Mouse (Mus musculus) forebrain, embryonic 15.5 days (tissue): ENCODE measurements around the gene Hdgfl3. TPM values are rescaled to one million over a fixed set of nuclear protein-coding genes. Genes with fewer than 3 reads are reported as not detected.
A peak's percentile ranks its signal among the peaks of the same experiment; 100 is the strongest.

Experiments used
- ATAC-seq: fragments of 200-750 bp; cut with Nextera tagmentation; replicated peaks from 2 replicates; pipeline ENCODE4 v1.8.0; 2017; ENCODE audit warnings: mild to moderate bottlenecking, moderate TSS enrichment, moderate library complexity
- H3K27ac ChIP-seq: fragments of 300-500 bp; sonication (generic); replicated peaks from 2 replicates; pipeline ENCODE4 v1.5.1; 2015; ENCODE audit warnings: mild to moderate bottlenecking, inconsistent platforms
- H3K27me3 ChIP-seq: fragments of 300-500 bp; sonication (generic); 2 replicates; pipeline ENCODE4 v1.6.1; 2015; ENCODE audit warnings: inconsistent platforms
- H3K36me3 ChIP-seq: fragments of 300-500 bp; sonication (generic); 2 replicates; pipeline ENCODE4 v1.6.1; 2015; ENCODE audit warnings: mild to moderate bottlenecking, inconsistent platforms
- H3K4me1 ChIP-seq: fragments of 300-500 bp; sonication (generic); 2 replicates; pipeline ENCODE4 v1.6.1; 2015; ENCODE audit warnings: inconsistent platforms
- H3K4me2 ChIP-seq: fragments of 300-500 bp; sonication (generic); replicated peaks from 2 replicates; pipeline ENCODE4 v1.6.1; 2015; ENCODE audit warnings: mild to moderate bottlenecking, inconsistent platforms
- H3K4me3 ChIP-seq: fragments of 300-500 bp; sonication (generic); 2 replicates; pipeline ENCODE4 v1.5.1; 2015; ENCODE audit warnings: mild to moderate bottlenecking, inconsistent platforms
- H3K9ac ChIP-seq: fragments of 300-500 bp; sonication (generic); replicated peaks from 2 replicates; pipeline ENCODE4 v1.6.1; 2015; ENCODE audit warnings: mild to moderate bottlenecking, inconsistent platforms
- H3K9me3 ChIP-seq: fragments of 300-500 bp; sonication (generic); 2 replicates; pipeline ENCODE4 v1.6.1; 2016; ENCODE audit warnings: inconsistent platforms
- WGBS: fragments of 180-500 bp; shearing (Covaris S2); methylation state at CpG from one replicate; pipeline ENCODE4 v1.1.7; 2015; ENCODE audit warnings: mixed read lengths; 5-methylcytosine and 5-hydroxymethylcytosine counted together
- polyA plus RNA-seq: library from polyadenylated mRNA; unstranded; fragments of >200 nt; fragmentation: Nextera tagmentation; extraction: Ambion mirVana; gene quantifications from 2 replicates; pipeline ENCODE4 v1.2.1, GENCODE M21; 2015

Hdgfl3 gene
- polyA plus RNA-seq, 1 experiment from 2014 or later, result 60.7 TPM

DNA sequence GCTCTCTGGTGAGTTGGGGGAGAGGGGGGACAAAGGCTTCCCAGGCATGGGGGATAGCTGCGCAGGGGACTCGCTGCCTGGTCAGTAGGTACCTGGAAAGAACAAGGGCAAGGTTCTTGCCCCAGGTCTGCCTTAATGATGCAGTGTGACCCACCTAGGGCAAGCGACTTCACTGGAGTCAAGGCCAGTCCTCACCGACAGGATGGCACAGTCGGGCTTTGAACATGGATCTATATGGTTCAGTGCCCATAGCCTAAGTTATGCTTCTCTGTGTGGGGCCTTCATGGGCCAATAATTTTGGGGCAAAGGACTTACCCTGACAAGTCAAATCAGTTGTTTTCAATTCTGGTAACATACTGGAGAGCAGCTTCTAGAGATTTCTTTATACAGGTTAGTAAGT, 533 bp upstream of the Hdgfl3 start:
- Histone ChIP-seq H3K27me3 (no peaks in the 10 kb centered on the region), H3K4me2 (peak overlapping the region; percentile 70), H3K27ac (peak overlapping the region; percentile 99), H3K9me3 (no peaks in the 10 kb centered on the region), H3K9ac (peak overlapping the region; percentile 87), H3K4me1 (peaks cover 26% of the 10 kb centered on the region), H3K4me3 (peak overlapping the region; percentile 63), H3K36me3 (no peaks in the 10 kb centered on the region)
- 1% methylated on average over 5 of the region's 5 CpGs for WGBS
- ATAC-seq, result no peak

DNA sequence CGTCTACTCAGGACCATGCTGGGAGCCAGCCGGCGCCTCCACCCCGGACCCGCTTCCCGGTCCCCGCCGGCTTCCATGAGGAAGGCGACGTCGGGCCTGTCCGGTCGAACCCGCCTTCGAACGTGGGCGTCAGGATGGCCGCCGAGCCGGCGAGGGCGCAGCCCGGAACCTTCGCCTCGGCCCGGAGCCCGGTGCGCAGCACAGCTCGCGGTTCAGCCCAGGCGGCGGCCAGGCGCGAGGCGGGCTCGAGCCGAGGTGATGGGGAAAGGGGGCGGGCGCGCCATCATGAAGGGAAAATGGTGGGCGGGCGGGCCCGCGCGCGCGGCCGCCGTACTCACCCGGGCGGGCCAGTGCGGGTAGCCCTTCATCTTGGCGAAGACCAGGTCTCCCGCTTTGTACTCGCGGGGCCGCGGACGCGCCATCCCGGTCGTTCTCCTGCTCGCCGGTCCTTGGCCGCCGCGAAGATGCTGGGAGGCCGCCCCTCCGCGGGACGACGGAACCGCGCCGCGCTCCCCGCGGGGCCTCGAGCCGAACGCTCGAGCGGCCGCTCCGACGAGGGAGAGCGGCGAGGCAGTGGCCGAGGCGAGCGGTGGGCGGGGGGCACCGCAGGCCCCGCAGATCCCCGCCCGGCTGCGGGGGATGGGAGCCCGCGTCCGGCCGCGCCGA, 539 bp downstream of the Hdgfl3 start:
- Histone ChIP-seq H3K27me3 (no peaks in the 10 kb centered on the region), H3K9me3 (no peaks in the 10 kb centered on the region), H3K27ac (peak overlapping the region; percentile 99), H3K9ac (peak overlapping the region; percentile 87), H3K4me2 (peak overlapping the region; percentile 70), H3K36me3 (no peaks in the 10 kb centered on the region), H3K4me1 (peaks cover 37% of the 10 kb centered on the region), H3K4me3 (peak overlapping the region; percentile 63)
- ATAC-seq, result peak; percentile 83
- under 1% methylated on average over 85 of the region's 103 CpGs for WGBS

DNA sequence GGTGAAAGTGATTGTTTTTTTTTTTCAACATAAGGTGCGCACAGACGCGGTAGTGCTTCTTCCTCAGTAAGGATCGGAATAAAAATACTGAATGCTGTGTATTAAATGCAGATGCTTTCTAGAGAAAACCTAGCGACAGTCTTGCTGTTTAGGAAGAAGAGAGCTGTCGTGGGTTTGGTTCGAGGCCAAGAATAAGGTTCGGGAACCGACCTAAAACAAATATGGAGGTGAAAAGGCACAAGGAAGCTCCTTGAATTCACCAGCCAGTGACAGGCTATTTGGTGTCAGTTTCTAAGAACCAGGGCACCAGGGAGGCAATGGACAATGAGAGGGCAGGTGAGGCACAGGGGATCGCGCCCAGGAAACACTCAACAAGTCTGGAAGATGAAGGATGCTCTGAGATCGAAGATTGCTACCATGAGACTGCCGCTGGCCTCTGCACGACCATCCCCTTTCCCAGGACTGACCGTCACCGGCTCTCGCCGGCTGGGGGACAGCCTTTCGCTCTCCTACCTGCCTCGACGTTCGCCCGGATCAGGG, 1.1 kb downstream of the Hdgfl3 start:
- Histone ChIP-seq H3K4me3 (peak overlapping the region; percentile 63), H3K36me3 (no peaks in the 10 kb centered on the region), H3K9me3 (no peaks in the 10 kb centered on the region), H3K9ac (peak overlapping the region; percentile 87), H3K27me3 (no peaks in the 10 kb centered on the region), H3K4me1 (peaks cover 41% of the 10 kb centered on the region), H3K4me2 (peak overlapping the region; percentile 70), H3K27ac (peak overlapping the region; percentile 99)
- no peak for ATAC-seq
- WGBS, result 2% methylated on average over 23 of the region's 23 CpGs

DNA sequence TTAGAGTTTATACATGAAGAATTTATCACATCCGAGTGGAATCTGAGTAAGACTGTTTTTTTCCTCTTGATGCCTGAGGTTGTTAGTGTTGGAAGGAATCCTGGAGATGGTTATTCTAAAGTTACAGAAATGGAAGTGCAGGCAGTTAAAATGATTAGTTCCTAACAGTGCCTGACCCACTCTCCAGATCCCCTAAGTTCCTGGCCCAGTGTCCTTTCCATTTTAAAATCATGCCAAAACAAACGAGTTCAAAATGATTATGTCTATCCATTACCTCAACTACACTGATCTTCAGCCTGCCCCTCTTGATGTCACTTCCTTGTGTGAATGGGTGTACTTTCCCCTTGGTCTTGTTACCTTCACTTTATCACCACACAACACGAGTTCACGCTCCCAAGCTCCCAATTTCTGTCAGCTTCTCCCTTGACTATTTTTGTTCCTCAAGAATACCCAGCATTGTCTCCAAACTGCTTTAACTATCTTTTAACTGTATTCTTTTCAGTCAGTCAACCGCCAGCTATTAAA, 1.7 kb downstream of the Hdgfl3 start:
- Histone ChIP-seq H3K27me3 (no peaks in the 10 kb centered on the region), H3K4me2 (peak overlapping the region; percentile 70), H3K27ac (peak overlapping the region; percentile 99; the same call in 1 of the 2 replicates), H3K4me1 (peaks cover 45% of the 10 kb centered on the region), H3K36me3 (no peaks in the 10 kb centered on the region), H3K4me3 (peak overlapping the region; percentile 63), H3K9me3 (no peaks in the 10 kb centered on the region), H3K9ac (peak overlapping the region; percentile 87)
- ATAC-seq, result no peak
- WGBS, result 23% methylated on average over 5 of the region's 5 CpGs

DNA sequence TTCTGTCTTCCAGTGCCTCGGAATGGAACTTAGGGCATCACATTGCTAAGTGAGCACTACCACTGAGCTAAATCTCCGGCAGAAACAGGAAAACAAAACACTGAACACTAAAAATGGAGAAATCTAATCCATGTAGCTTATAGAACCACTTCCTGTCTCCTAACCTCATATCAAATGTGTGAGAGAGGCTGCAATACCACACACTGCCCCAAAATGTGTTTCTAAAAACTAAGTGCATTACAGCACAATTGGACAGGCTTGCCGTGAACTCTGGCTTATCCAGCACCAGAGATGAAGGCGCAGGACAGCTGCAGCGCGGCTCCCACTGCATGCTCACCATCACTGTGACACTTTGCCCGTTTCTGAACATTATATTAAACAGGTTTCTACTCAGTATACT, 5.3 kb downstream of the Hdgfl3 start:
- Histone ChIP-seq H3K4me1 (peaks cover 46% of the 10 kb centered on the region), H3K4me3 (no peak overlapping the region), H3K9ac (no peak overlapping the region), H3K9me3 (no peaks in the 10 kb centered on the region), H3K4me2 (no peak overlapping the region), H3K36me3 (no peaks in the 10 kb centered on the region), H3K27ac (no peak overlapping the region), H3K27me3 (no peaks in the 10 kb centered on the region)
- 80% methylated on average over 7 of the region's 7 CpGs for WGBS
- ATAC-seq, result no peak

DNA sequence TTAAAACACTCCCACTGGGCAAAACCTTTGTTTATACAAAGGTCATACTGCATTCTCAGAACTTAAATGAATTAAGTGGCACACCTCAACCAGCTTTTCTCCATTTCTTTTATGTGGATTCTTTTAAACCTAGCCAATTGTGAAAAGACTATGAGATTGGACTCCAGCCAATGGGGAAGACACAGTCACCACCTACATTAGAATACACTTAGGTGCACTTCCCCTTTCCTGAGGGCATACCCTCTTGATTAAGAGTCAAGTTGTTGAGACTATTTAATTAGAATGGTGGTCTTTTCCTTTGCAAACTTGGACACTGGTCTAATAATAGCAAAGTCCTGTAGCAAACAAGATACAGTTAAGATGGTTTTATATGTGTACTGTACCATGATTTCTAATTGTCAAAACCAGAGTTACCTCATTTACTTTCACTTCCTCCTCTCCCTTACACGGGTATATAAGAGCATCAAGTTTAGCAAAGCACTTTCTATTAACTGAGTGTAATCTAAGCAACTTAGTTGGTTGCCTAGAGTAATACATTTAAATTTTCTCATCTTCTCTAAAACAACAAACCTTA, 12.8 kb downstream of the Hdgfl3 start:
- no peaks in the 10 kb centered on the region for H3K36me3 ChIP-seq
- no peak overlapping the region for H3K4me2 ChIP-seq

DNA sequence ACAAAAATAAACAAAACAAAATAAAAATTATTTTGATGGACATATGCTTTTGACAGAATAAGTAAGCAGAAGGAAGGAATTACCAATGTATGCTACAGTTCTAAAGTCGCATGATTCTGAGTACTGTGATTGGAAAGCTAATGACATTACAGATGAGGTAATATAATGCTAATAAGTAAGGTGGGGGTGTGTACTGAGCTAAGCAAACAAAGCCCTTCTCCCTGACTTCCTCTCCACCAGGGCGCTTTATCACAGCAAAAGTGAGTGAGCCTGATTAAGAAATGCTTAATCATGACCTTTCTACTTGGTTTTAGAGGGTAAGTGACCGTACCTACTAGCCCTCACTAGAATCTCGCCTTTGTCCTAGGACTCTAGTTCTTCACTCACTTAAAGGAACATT, 14.0 kb downstream of the Hdgfl3 start:
- Histone ChIP-seq H3K4me1 (peaks cover 7% of the 10 kb centered on the region; the same call in 1 of the 2 replicates), H3K4me3 (no peak overlapping the region), H3K27me3 (no peaks in the 10 kb centered on the region), H3K36me3 (no peaks in the 10 kb centered on the region), H3K9ac (no peak overlapping the region), H3K9me3 (no peaks in the 10 kb centered on the region), H3K27ac (no peak overlapping the region), H3K4me2 (no peak overlapping the region)
- 81% methylated on average over 4 of the region's 4 CpGs for WGBS
- ATAC-seq, result no peak

More for the DNA sequence above, 12.8 kb downstream of the Hdgfl3 start:
- no peaks in the 10 kb centered on the region for H3K27me3 ChIP-seq
- ATAC-seq, result no peak
- H3K4me1 ChIP-seq, result peaks cover 7% of the 10 kb centered on the region; the same call in 1 of the 2 replicates
- H3K27ac ChIP-seq, result no peak overlapping the region
- no peaks in the 10 kb centered on the region for H3K9me3 ChIP-seq
- 73% methylated on average over 1 of the region's 1 CpGs for WGBS
- no peak overlapping the region for H3K4me3 ChIP-seq
- no peak overlapping the region for H3K9ac ChIP-seq

DNA sequence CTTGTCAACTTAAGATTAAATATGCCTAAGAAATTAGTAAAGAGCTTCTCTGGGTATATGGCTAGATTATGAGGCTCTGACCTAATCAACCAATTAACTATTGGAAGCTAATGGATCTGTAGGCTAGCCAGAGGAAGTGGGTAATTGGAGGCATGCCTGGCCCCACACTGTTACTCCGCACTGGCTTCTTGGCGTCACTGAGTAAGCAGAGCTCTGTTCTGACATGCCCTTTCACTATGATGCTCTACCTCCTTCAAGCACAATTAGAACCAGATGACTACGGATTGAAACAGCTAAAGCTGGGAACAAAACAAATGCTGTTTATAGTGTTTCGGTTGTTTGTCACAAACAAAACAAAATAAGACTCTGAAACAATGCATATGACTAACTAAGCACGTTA, 16.0 kb downstream of the Hdgfl3 start:
- Histone ChIP-seq H3K27me3 (no peaks in the 10 kb centered on the region), H3K27ac (no peak overlapping the region), H3K4me2 (no peak overlapping the region), H3K4me3 (no peak overlapping the region), H3K9ac (no peak overlapping the region), H3K9me3 (no peaks in the 10 kb centered on the region), H3K36me3 (no peaks in the 10 kb centered on the region), H3K4me1 (peaks cover 7% of the 10 kb centered on the region; the same call in 1 of the 2 replicates)
- no peak for ATAC-seq
- 47% methylated on average over 5 of the region's 5 CpGs for WGBS

DNA sequence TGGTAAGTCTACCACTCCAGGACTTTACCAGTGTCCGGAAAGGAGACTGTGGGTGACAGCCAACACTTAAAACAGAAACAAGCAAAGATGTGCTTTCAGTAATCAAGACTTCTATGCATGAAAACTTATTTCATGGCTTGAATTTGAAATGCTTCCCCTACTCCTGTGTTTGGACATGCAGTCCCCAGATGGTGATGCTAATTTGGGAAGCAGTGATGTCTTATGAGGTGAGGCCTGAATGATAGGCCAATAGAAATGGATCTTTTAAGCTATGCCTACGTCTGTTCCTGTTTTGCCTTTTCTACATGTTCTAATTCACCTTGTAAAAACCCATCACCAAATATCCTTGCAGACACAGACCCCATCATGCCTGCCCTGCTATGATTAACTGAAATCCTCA, 29.3 kb downstream of the Hdgfl3 start:
- no peaks in the 10 kb centered on the region for H3K4me1 ChIP-seq
- 89% methylated on average over 2 of the region's 2 CpGs for WGBS

DNA sequence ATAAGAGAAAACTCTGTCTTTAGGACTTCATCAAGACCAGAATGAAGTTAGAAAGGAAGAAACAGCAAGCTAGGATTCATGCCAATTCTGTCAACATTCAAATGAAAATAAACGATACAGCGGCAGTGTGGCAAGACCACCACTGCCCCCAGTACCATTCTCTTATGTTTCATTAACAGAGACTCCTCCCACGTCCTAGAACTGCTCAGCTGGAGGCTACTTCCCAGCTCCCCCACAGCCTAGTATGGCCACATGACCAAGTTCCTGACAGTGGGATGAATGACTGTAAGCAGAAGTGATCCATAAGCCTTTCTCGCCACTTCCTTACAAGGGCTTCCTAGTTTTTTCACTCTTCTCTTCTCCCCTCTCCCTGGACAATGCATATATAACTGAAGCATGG, 30.2 kb downstream of the Hdgfl3 start:
- H3K27me3 ChIP-seq, result no peaks in the 10 kb centered on the region
- no peak overlapping the region for H3K4me2 ChIP-seq
- WGBS, result 43% methylated on average over 4 of the region's 4 CpGs
- H3K9me3 ChIP-seq, result no peaks in the 10 kb centered on the region
- H3K4me1 ChIP-seq, result no peaks in the 10 kb centered on the region
- no peak overlapping the region for H3K9ac ChIP-seq
- ATAC-seq, result no peak
- peaks cover 7% of the 10 kb centered on the region; the same call in 1 of the 2 replicates for H3K36me3 ChIP-seq
- H3K4me3 ChIP-seq, result no peak overlapping the region
- H3K27ac ChIP-seq, result no peak overlapping the region

More for the DNA sequence above, 29.3 kb downstream of the Hdgfl3 start:
- Histone ChIP-seq H3K4me3 (no peak overlapping the region), H3K27me3 (no peaks in the 10 kb centered on the region), H3K9me3 (no peaks in the 10 kb centered on the region), H3K9ac (no peak overlapping the region), H3K36me3 (0 out of 2 replicates have a peak, but pooled peaks cover 2% of the 10 kb centered on the region), H3K4me2 (no peak overlapping the region), H3K27ac (no peak overlapping the region)
- no peak for ATAC-seq

DNA sequence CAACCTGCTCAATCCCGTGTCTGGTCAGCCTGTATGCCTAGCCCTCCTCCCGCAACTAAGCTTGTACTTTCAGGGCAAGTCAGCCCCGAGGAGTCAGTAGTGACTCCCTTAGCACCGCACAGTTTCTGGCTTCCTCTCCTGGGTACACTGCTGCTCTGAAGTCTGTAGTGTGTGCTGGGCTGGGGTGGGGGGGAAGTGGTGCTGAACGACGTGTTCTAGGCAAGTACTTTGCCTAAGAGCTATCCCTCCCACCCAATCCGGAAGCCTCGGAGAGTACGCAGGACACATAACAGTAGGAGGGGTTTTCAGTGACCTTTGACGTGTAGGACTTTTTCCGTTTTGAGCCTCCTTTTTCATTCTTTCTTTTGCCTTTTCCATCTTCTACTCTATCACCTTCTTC, 34.9 kb downstream of the Hdgfl3 start:
- Histone ChIP-seq H3K27me3 (no peaks in the 10 kb centered on the region), H3K36me3 (peaks cover 15% of the 10 kb centered on the region), H3K27ac (no peak overlapping the region), H3K9me3 (no peaks in the 10 kb centered on the region), H3K9ac (no peak overlapping the region), H3K4me1 (no peaks in the 10 kb centered on the region), H3K4me2 (no peak overlapping the region), H3K4me3 (no peak overlapping the region)
- ATAC-seq, result no peak
- 87% methylated on average over 11 of the region's 11 CpGs for WGBS

DNA sequence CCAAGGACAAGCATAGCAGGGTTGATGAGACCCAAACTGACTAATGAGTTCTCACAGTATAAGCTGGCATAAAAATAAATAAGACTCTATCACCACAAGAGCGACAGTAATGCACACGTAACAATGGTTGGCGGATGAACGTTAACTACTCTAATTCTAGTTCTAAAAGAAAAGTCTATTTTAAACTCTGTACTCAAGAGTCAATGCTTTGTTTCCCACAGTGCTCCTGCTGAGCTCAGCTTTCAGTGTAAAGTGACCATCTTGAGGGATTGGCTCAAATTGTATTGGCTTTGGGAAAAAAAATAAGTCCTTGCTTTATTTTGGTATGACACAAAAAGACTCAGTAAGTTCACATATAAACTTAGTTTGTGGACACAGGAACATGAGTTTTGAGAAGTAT, 49.1 kb downstream of the Hdgfl3 start:
- Histone ChIP-seq H3K9me3 (no peaks in the 10 kb centered on the region), H3K4me1 (no peaks in the 10 kb centered on the region), H3K27ac (no peak overlapping the region), H3K9ac (no peak overlapping the region), H3K4me2 (no peak overlapping the region), H3K4me3 (no peak overlapping the region), H3K27me3 (no peaks in the 10 kb centered on the region), H3K36me3 (peaks cover 17% of the 10 kb centered on the region)
- WGBS, result 49% methylated on average over 4 of the region's 4 CpGs
- no peak for ATAC-seq
